Mouse (Mus musculus) neural tube, embryonic 13.5 days (tissue): ENCODE data around the gene Ext2. TPM values are rescaled to one million over a fixed set of nuclear protein-coding genes. Genes with fewer than 3 reads are reported as not detected.

Experiments
- ATAC-seq: fragments of 200-750 bp; cut with Nextera tagmentation; 2 replicates; pipeline ENCODE4 v1.8.0; 2017; ENCODE audit warnings: low read depth, mild to moderate bottlenecking, moderate TSS enrichment, moderate library complexity
- H3K27ac ChIP-seq: fragments of 300-500 bp; sonication (generic); replicated peaks from 2 replicates; pipeline ENCODE4 v1.5.1; 2015; ENCODE audit warnings: moderate library complexity, mild to moderate bottlenecking, inconsistent platforms
- H3K27me3 ChIP-seq: fragments of 300-500 bp; sonication (generic); 2 replicates; pipeline ENCODE4 v1.6.1; 2015; ENCODE audit warnings: mild to moderate bottlenecking, inconsistent platforms
- H3K36me3 ChIP-seq: fragments of 300-500 bp; sonication (generic); 2 replicates; pipeline ENCODE4 v1.6.1; 2015; ENCODE audit warnings: mild to moderate bottlenecking, inconsistent platforms
- H3K4me1 ChIP-seq: fragments of 300-500 bp; sonication (generic); replicated peaks from 2 replicates; pipeline ENCODE4 v1.6.1; 2015; ENCODE audit warnings: inconsistent platforms
- H3K4me2 ChIP-seq: fragments of 300-500 bp; sonication (generic); 2 replicates; pipeline ENCODE4 v1.6.1; 2015; ENCODE audit warnings: inconsistent platforms, mild to moderate bottlenecking, moderate library complexity
- H3K4me3 ChIP-seq: fragments of 300-500 bp; sonication (generic); 2 replicates; pipeline ENCODE4 v1.5.1; 2015; ENCODE audit warnings: mild to moderate bottlenecking, inconsistent platforms
- H3K9ac ChIP-seq: fragments of 300-500 bp; sonication (generic); 2 replicates; pipeline ENCODE4 v1.6.1; 2015; ENCODE audit warnings: moderate library complexity, mild to moderate bottlenecking, inconsistent platforms
- H3K9me3 ChIP-seq: fragments of 300-500 bp; sonication (generic); 2 replicates; pipeline ENCODE4 v1.6.1; 2016; ENCODE audit warnings: inconsistent platforms
- WGBS: fragments of 180-500 bp; shearing (Covaris S2); methylation state at CpG from one replicate; pipeline ENCODE4 v1.1.7; 2015; 5-methylcytosine and 5-hydroxymethylcytosine counted together
- polyA plus RNA-seq: library from polyadenylated mRNA; unstranded; fragments of >200 nt; fragmentation: Nextera tagmentation; extraction: Ambion mirVana; gene quantifications from 2 replicates; pipeline ENCODE4 v1.2.1, GENCODE M21; 2015

Ext2 gene
- polyA plus RNA-seq, 1 experiment from 2014 or later: 71.4 TPM

- no peak overlapping the region for H3K27ac ChIP-seq
- no peaks in the 10 kb centered on the region for H3K9me3 ChIP-seq
- no peaks in the 10 kb centered on the region; the same call in 1 of the 2 replicates for H3K4me1 ChIP-seq
- no peak for ATAC-seq
- H3K36me3 ChIP-seq: no peaks in the 10 kb centered on the region
- H3K4me2 ChIP-seq: no peak overlapping the region
- H3K9ac ChIP-seq: no peak overlapping the region
- no peak overlapping the region for H3K4me3 ChIP-seq
- WGBS: 60% methylated on average over 8 of the region's 8 CpGs
- H3K27me3 ChIP-seq: no peaks in the 10 kb centered on the region
Observed at GRCm38 (mm10) chr2:93683674-93684073, 138.7 kb downstream of the Ext2 start.

GRCm38 (mm10) chr2:93682601-93683202 is 139.7 kb downstream of the Ext2 start:
- Histone ChIP-seq H3K4me1 (no peaks in the 10 kb centered on the region; the same call in 1 of the 2 replicates), H3K9ac (no peak overlapping the region), H3K36me3 (no peaks in the 10 kb centered on the region), H3K27me3 (no peaks in the 10 kb centered on the region), H3K27ac (no peak overlapping the region), H3K4me3 (no peak overlapping the region), H3K9me3 (no peaks in the 10 kb centered on the region), H3K4me2 (no peak overlapping the region)
- 87% methylated on average over 7 of the region's 7 CpGs for WGBS
- ATAC-seq: no peak

- WGBS: 61% methylated on average over 5 of the region's 5 CpGs
- no peak overlapping the region for H3K4me3 ChIP-seq
- no peaks in the 10 kb centered on the region for H3K9me3 ChIP-seq
- H3K27me3 ChIP-seq: no peaks in the 10 kb centered on the region
- no peaks in the 10 kb centered on the region; the same call in 1 of the 2 replicates for H3K4me1 ChIP-seq
- H3K27ac ChIP-seq: no peak overlapping the region
- no peak overlapping the region for H3K4me2 ChIP-seq
- H3K36me3 ChIP-seq: no peaks in the 10 kb centered on the region
- no peak overlapping the region for H3K9ac ChIP-seq
- ATAC-seq: no peak
Observed at GRCm38 (mm10) chr2:93681321-93681720, 141.0 kb downstream of the Ext2 start.

- no peak overlapping the region for H3K4me2 ChIP-seq
- H3K9ac ChIP-seq: no peak overlapping the region
- peaks cover 8% of the 10 kb centered on the region for H3K4me1 ChIP-seq
- H3K27ac ChIP-seq: no peak overlapping the region
- H3K27me3 ChIP-seq: no peaks in the 10 kb centered on the region
- H3K36me3 ChIP-seq: no peaks in the 10 kb centered on the region
- no peak for ATAC-seq
- no peak overlapping the region for H3K4me3 ChIP-seq
- WGBS: 85% methylated on average over 14 of the region's 14 CpGs
- no peaks in the 10 kb centered on the region for H3K9me3 ChIP-seq
Observed at GRCm38 (mm10) chr2:93677231-93677630, 145.1 kb downstream of the Ext2 start.

- no peak overlapping the region for H3K27ac ChIP-seq
- WGBS: 68% methylated on average over 15 of the region's 15 CpGs
- H3K4me3 ChIP-seq: no peak overlapping the region
- H3K27me3 ChIP-seq: no peaks in the 10 kb centered on the region
- no peaks in the 10 kb centered on the region for H3K36me3 ChIP-seq
- H3K4me2 ChIP-seq: no peak overlapping the region
- no peaks in the 10 kb centered on the region for H3K9me3 ChIP-seq
- no peak overlapping the region for H3K9ac ChIP-seq
- ATAC-seq: peak; percentile 45; the same call in 1 of the 2 replicates
- peaks cover 16% of the 10 kb centered on the region for H3K4me1 ChIP-seq
Observed at GRCm38 (mm10) chr2:93671573-93672184, 150.7 kb downstream of the Ext2 start.

GRCm38 (mm10) chr2:93666146-93666858 is 156.1 kb downstream of the Ext2 start:
- no peak for ATAC-seq
- no peak overlapping the region for H3K9ac ChIP-seq
- H3K4me2 ChIP-seq: no peak overlapping the region
- H3K9me3 ChIP-seq: no peaks in the 10 kb centered on the region
- peaks cover 8% of the 10 kb centered on the region; the same call in 1 of the 2 replicates for H3K4me1 ChIP-seq
- H3K36me3 ChIP-seq: no peaks in the 10 kb centered on the region
- 57% methylated on average over 3 of the region's 3 CpGs for WGBS
- H3K27ac ChIP-seq: no peak overlapping the region
- no peak overlapping the region for H3K4me3 ChIP-seq
- H3K27me3 ChIP-seq: peaks cover 4% of the 10 kb centered on the region

GRCm38 (mm10) chr2:93665472-93665871 is 156.9 kb downstream of the Ext2 start:
- no peak overlapping the region for H3K4me3 ChIP-seq
- H3K9ac ChIP-seq: no peak overlapping the region
- H3K4me2 ChIP-seq: no peak overlapping the region
- peaks cover 8% of the 10 kb centered on the region; the same call in 1 of the 2 replicates for H3K4me1 ChIP-seq
- H3K27me3 ChIP-seq: peaks cover 6% of the 10 kb centered on the region
- no peak for ATAC-seq
- no peaks in the 10 kb centered on the region for H3K36me3 ChIP-seq
- WGBS: 75% methylated on average over 5 of the region's 5 CpGs
- no peaks in the 10 kb centered on the region for H3K9me3 ChIP-seq
- no peak overlapping the region for H3K27ac ChIP-seq

GRCm38 (mm10) chr2:93662240-93662865 is 160.0 kb downstream of the Ext2 start:
- Histone ChIP-seq H3K27me3 (peaks cover 18% of the 10 kb centered on the region), H3K4me3 (no peak overlapping the region), H3K4me1 (peaks cover 12% of the 10 kb centered on the region; the same call in 1 of the 2 replicates), H3K9ac (no peak overlapping the region), H3K9me3 (no peaks in the 10 kb centered on the region), H3K27ac (no peak overlapping the region), H3K36me3 (no peaks in the 10 kb centered on the region), H3K4me2 (no peak overlapping the region)
- WGBS: 11% methylated on average over 16 of the region's 16 CpGs
- no peak for ATAC-seq

- no peaks in the 10 kb centered on the region for H3K36me3 ChIP-seq
- peaks cover 22% of the 10 kb centered on the region for H3K27me3 ChIP-seq
- peaks cover 12% of the 10 kb centered on the region; the same call in 1 of the 2 replicates for H3K4me1 ChIP-seq
- no peak for ATAC-seq
- H3K4me3 ChIP-seq: no peak overlapping the region
- H3K4me2 ChIP-seq: no peak overlapping the region
- H3K9ac ChIP-seq: no peak overlapping the region
- H3K9me3 ChIP-seq: no peaks in the 10 kb centered on the region
- no peak overlapping the region for H3K27ac ChIP-seq
- 85% methylated on average over 6 of the region's 6 CpGs for WGBS
Observed at GRCm38 (mm10) chr2:93661096-93661495, 161.3 kb downstream of the Ext2 start.

GRCm38 (mm10) chr2:93659705-93660308 is 162.6 kb downstream of the Ext2 start:
- Histone ChIP-seq H3K4me1 (peaks cover 13% of the 10 kb centered on the region; the same call in 1 of the 2 replicates), H3K36me3 (no peaks in the 10 kb centered on the region), H3K4me3 (no peak overlapping the region), H3K27ac (no peak overlapping the region), H3K9ac (no peak overlapping the region), H3K9me3 (no peaks in the 10 kb centered on the region), H3K27me3 (peaks cover 26% of the 10 kb centered on the region), H3K4me2 (no peak overlapping the region)
- 76% methylated on average over 6 of the region's 6 CpGs for WGBS
- ATAC-seq: peak; percentile 51; the same call in 1 of the 2 replicates

GRCm38 (mm10) chr2:93659004-93659403 is 163.4 kb downstream of the Ext2 start:
- no peak overlapping the region for H3K4me2 ChIP-seq
- no peak overlapping the region for H3K9ac ChIP-seq
- H3K9me3 ChIP-seq: no peaks in the 10 kb centered on the region
- no peaks in the 10 kb centered on the region for H3K36me3 ChIP-seq
- 40% methylated on average over 3 of the region's 3 CpGs for WGBS
- peaks cover 31% of the 10 kb centered on the region for H3K27me3 ChIP-seq
- H3K27ac ChIP-seq: no peak overlapping the region
- no peak overlapping the region for H3K4me3 ChIP-seq
- ATAC-seq: no peak
- H3K4me1 ChIP-seq: peaks cover 19% of the 10 kb centered on the region; the same call in 1 of the 2 replicates
